Mouse (Mus musculus): ENCODE results near the gene Setd5. TPM values are rescaled to one million over a fixed set of nuclear protein-coding genes. Genes with fewer than 3 reads are reported as not detected.
A peak's percentile ranks its signal among the peaks of the same experiment; 100 is the strongest.

The Setd5 gene
- polyA plus RNA-seq, 1 experiment from 2014 or later = 81.1 TPM

- ATAC-seq (ENCODE audit: insufficient number of reproducible peaks, low FRiP score, low TSS enrichment, low read depth) = no peak; the same call in 1 of the 2 replicates
- Histone ChIP-seq H3K4me1 (peaks cover 13% of the 10 kb centered on the region), H3K27me3 (peaks cover 37% of the 10 kb centered on the region)
Measured at GRCm38 (mm10) chr6:113194841-113195595, 117.9 kb downstream of the Setd5 start, which contains the start of gene Lhfpl4. Gene Lhfpl4, minus strand, starts transcription at chr6:113195384.

GRCm38 (mm10) chr6:113195596-113195992 lies 118.4 kb downstream of the Setd5 start:
- Histone ChIP-seq H3K27ac (replicated peaks) (no peak overlapping the region), H3K27me3 (peaks cover 37% of the 10 kb centered on the region), H3K4me3 (replicated peaks) (peak overlapping the region; percentile 49), H3K9ac (no peak overlapping the region), H3K4me1 (peaks cover 13% of the 10 kb centered on the region), H3K4me2 (replicated peaks) (peak overlapping the region; percentile 84), H3K9me3 (replicated peaks) (no peaks in the 10 kb centered on the region), H3K36me3 (no peaks in the 10 kb centered on the region)
- WGBS = 17% methylated on average over 9 of the region's 9 CpGs
- no peak for ATAC-seq (ENCODE audit: insufficient number of reproducible peaks, low FRiP score, low TSS enrichment, low read depth)

More at GRCm38 (mm10) chr6:113194841-113195595, 117.9 kb downstream of the Setd5 start, which contains the start of gene Lhfpl4:
- Histone ChIP-seq H3K4me3 (replicated peaks) (peak within 1 kb of the TSS; percentile 49), H3K9ac (no peak within 1 kb of the TSS), H3K36me3 (no peaks in the 10 kb centered on the region), H3K9me3 (replicated peaks) (no peaks in the 10 kb centered on the region), H3K27ac (replicated peaks) (no peak within 1 kb of the TSS), H3K4me2 (replicated peaks) (peak within 1 kb of the TSS; percentile 84)
- 1% methylated on average over 61 of the region's 66 CpGs for WGBS

Other genes with a start within 250 kb of the Setd5 start
- 6.1 and 6.9 TPM in 2 replicates for gene Srgap3, start 130.1 kb upstream of the Setd5 start, polyA plus RNA-seq (2015; fragmentation: Nextera tagmentation; extraction: Ambion mirVana)
- gene Thumpd3, start 31.1 kb upstream of the Setd5 start, polyA plus RNA-seq (2015; fragmentation: Nextera tagmentation; extraction: Ambion mirVana) = 42.9 and 48.3 TPM in 2 replicates
- 1.5 and 1.9 TPM in 2 replicates for gene Lhfpl4, start 118.0 kb downstream of the Setd5 start, polyA plus RNA-seq (2015; fragmentation: Nextera tagmentation; extraction: Ambion mirVana)
- 32.3 and 35.6 TPM in 2 replicates for gene Mtmr14, start 160.5 kb downstream of the Setd5 start, polyA plus RNA-seq (2015; fragmentation: Nextera tagmentation; extraction: Ambion mirVana)
- gene Cpne9, start 204.9 kb downstream of the Setd5 start, polyA plus RNA-seq (2015; fragmentation: Nextera tagmentation; extraction: Ambion mirVana) = 0.21 and 1.1 TPM in 2 replicates
- gene Brpf1, start 229.8 kb downstream of the Setd5 start, polyA plus RNA-seq (2015; fragmentation: Nextera tagmentation; extraction: Ambion mirVana) = 18.0 and 22.9 TPM in 2 replicates
- gene Ogg1, start 249.6 kb downstream of the Setd5 start, polyA plus RNA-seq (2015; fragmentation: Nextera tagmentation; extraction: Ambion mirVana) = 12.5 and 13.6 TPM in 2 replicates